Mouse (Mus musculus): Measurements from ENCODE around the gene Uhrf1. TPM values are rescaled to one million over a fixed set of nuclear protein-coding genes. Genes with fewer than 3 reads are reported as not detected.

Gene Uhrf1
- polyA plus RNA-seq, 1 experiment from 2014 or later, result 160 TPM

GRCm38 (mm10) chr17:56356921-56357885 is 54.1 kb downstream of the Uhrf1 start:
- Histone ChIP-seq H3K27me3 (no peaks in the 10 kb centered on the region), H3K4me2 (replicated peaks) (no peak overlapping the region), H3K9me3 (no peaks in the 10 kb centered on the region), H3K4me3 (no peak overlapping the region), H3K4me1 (no peaks in the 10 kb centered on the region), H3K27ac (no peak overlapping the region), H3K9ac (no peak overlapping the region), H3K36me3 (peaks cover 77% of the 10 kb centered on the region)
- WGBS, result 68% methylated on average over 9 of the region's 9 CpGs
- no peak for ATAC-seq (ENCODE audit: insufficient number of reproducible peaks, insufficient read depth, low FRiP score, low TSS enrichment)

- no peak for ATAC-seq (ENCODE audit: insufficient number of reproducible peaks, insufficient read depth, low FRiP score, low TSS enrichment)
- H3K4me1 ChIP-seq, result no peaks in the 10 kb centered on the region
- no peaks in the 10 kb centered on the region for H3K27me3 ChIP-seq
- H3K4me3 ChIP-seq, result no peak overlapping the region
- H3K9me3 ChIP-seq, result no peaks in the 10 kb centered on the region
- H3K36me3 ChIP-seq, result peaks cover 74% of the 10 kb centered on the region
- no peak overlapping the region for H3K4me2 ChIP-seq (replicated peaks)
- H3K9ac ChIP-seq, result no peak overlapping the region
- H3K27ac ChIP-seq, result no peak overlapping the region
- 78% methylated on average over 3 of the region's 3 CpGs for WGBS
Measured at GRCm38 (mm10) chr17:56359183-56359725, 56.1 kb downstream of the Uhrf1 start.

GRCm38 (mm10) chr17:56359864-56360263 is 56.7 kb downstream of the Uhrf1 start:
- ATAC-seq (ENCODE audit: insufficient number of reproducible peaks, insufficient read depth, low FRiP score, low TSS enrichment), result no peak
- no peak overlapping the region for H3K27ac ChIP-seq
- WGBS, result 94% methylated on average over 1 of the region's 1 CpGs
- no peak overlapping the region for H3K4me2 ChIP-seq (replicated peaks)
- peaks cover 68% of the 10 kb centered on the region for H3K36me3 ChIP-seq
- no peaks in the 10 kb centered on the region for H3K27me3 ChIP-seq
- no peak overlapping the region for H3K9ac ChIP-seq
- H3K9me3 ChIP-seq, result no peaks in the 10 kb centered on the region
- H3K4me1 ChIP-seq, result no peaks in the 10 kb centered on the region
- no peak overlapping the region for H3K4me3 ChIP-seq

DNA sequence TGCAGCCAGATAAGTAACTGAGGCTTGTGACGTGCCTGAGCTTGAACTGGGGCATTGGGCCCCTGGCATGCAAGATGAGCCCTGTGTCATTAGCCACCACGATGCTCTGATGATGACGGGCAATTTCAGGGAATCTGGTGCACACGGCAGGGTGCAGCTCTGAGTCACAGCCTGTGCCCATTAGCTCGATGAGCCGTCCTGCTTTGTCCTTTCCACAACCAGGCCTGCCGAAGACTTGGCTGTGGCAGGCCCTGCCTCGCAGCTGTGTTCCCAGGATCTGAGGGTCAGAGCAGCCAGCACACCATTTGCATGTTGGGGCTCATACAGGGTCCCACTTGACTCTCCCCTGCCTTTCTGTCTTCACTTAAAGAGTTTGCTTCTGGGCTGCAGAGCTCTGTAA is 57.3 kb downstream of the Uhrf1 start:
- H3K9me3 ChIP-seq, result no peaks in the 10 kb centered on the region
- no peaks in the 10 kb centered on the region for H3K27me3 ChIP-seq
- WGBS, result 71% methylated on average over 8 of the region's 8 CpGs
- no peaks in the 10 kb centered on the region for H3K4me1 ChIP-seq
- ATAC-seq (ENCODE audit: insufficient number of reproducible peaks, insufficient read depth, low FRiP score, low TSS enrichment), result 0 out of 2 replicates have a peak, but pooled peaks have one; percentile 17
- no peak overlapping the region for H3K4me3 ChIP-seq
- H3K36me3 ChIP-seq, result peaks cover 69% of the 10 kb centered on the region
- no peak overlapping the region for H3K27ac ChIP-seq
- no peak overlapping the region for H3K9ac ChIP-seq
- H3K4me2 ChIP-seq (replicated peaks), result no peak overlapping the region

DNA sequence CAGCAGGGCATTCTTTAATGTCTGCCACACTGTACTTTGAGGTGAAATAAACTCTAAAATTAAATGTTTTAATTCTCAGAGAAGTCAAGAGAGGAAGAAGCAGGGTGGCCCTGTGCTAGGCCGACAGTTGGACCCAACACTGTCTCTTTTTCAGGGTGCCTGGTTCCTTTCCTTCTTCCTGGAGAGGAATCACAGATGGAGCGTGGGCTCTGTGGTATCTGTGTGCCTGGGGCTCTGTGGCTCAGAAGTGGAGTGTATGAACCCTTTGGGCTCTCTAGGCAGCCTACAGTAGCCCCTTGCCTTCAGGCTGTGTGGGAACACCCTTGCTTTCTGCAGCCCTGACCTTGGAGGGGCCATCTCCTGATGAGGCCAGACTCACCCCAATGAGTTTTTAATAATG is 58.4 kb downstream of the Uhrf1 start:
- peaks cover 63% of the 10 kb centered on the region for H3K36me3 ChIP-seq
- no peak for ATAC-seq (ENCODE audit: insufficient number of reproducible peaks, insufficient read depth, low FRiP score, low TSS enrichment)
- WGBS, result 84% methylated on average over 2 of the region's 2 CpGs
- H3K27me3 ChIP-seq, result no peaks in the 10 kb centered on the region
- no peak overlapping the region for H3K4me3 ChIP-seq
- H3K4me2 ChIP-seq (replicated peaks), result no peak overlapping the region
- no peak overlapping the region for H3K9ac ChIP-seq
- no peak overlapping the region for H3K27ac ChIP-seq
- H3K4me1 ChIP-seq, result no peaks in the 10 kb centered on the region
- H3K9me3 ChIP-seq, result no peaks in the 10 kb centered on the region

- H3K9me3 ChIP-seq, result no peaks in the 10 kb centered on the region
- H3K4me3 ChIP-seq, result no peak overlapping the region
- 82% methylated on average over 7 of the region's 7 CpGs for WGBS
- ATAC-seq (ENCODE audit: insufficient number of reproducible peaks, insufficient read depth, low FRiP score, low TSS enrichment), result no peak
- H3K4me2 ChIP-seq (replicated peaks), result no peak overlapping the region
- H3K27ac ChIP-seq, result peak overlapping the region; percentile 26; the same call in 1 of the 2 replicates
- H3K27me3 ChIP-seq, result no peaks in the 10 kb centered on the region
- H3K4me1 ChIP-seq, result no peaks in the 10 kb centered on the region
- H3K36me3 ChIP-seq, result peaks cover 73% of the 10 kb centered on the region
- no peak overlapping the region for H3K9ac ChIP-seq
Measured at GRCm38 (mm10) chr17:56365791-56366673, 62.9 kb downstream of the Uhrf1 start.

- H3K36me3 ChIP-seq, result peaks cover 76% of the 10 kb centered on the region
- no peak overlapping the region for H3K9ac ChIP-seq
- 93% methylated on average over 6 of the region's 6 CpGs for WGBS
- H3K4me3 ChIP-seq, result no peak overlapping the region
- H3K4me1 ChIP-seq, result no peaks in the 10 kb centered on the region
- no peaks in the 10 kb centered on the region for H3K27me3 ChIP-seq
- H3K4me2 ChIP-seq (replicated peaks), result no peak overlapping the region
- no peaks in the 10 kb centered on the region for H3K9me3 ChIP-seq
- no peak for ATAC-seq (ENCODE audit: insufficient number of reproducible peaks, insufficient read depth, low FRiP score, low TSS enrichment)
- no peak overlapping the region for H3K27ac ChIP-seq
Measured at GRCm38 (mm10) chr17:56368291-56368790, 65.2 kb downstream of the Uhrf1 start.

DNA sequence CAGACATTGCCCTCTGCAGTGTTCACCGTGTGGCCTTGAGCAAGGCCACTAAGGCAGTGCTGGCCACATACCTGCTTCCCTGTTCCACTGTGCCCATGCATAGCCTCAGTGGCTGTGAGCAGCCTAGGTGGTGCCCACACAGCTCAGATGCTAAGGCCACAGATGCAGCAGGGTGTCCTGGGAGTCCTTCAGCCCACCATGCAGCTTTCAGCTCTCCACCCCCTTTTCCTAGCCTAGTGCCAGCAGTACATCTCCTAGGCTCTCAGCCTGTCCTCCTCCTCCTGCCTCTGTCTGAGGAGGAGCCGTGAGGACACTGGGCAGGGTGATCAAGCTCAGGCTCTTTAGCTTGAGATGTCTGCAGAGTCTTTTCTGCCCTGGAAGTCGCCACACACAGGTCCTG is 67.0 kb downstream of the Uhrf1 start:
- no peak overlapping the region for H3K27ac ChIP-seq
- H3K4me2 ChIP-seq (replicated peaks), result no peak overlapping the region
- no peak for ATAC-seq (ENCODE audit: insufficient number of reproducible peaks, insufficient read depth, low FRiP score, low TSS enrichment)
- no peak overlapping the region for H3K9ac ChIP-seq
- no peaks in the 10 kb centered on the region for H3K9me3 ChIP-seq
- peaks cover 82% of the 10 kb centered on the region for H3K36me3 ChIP-seq
- no peaks in the 10 kb centered on the region for H3K27me3 ChIP-seq
- H3K4me3 ChIP-seq, result no peak overlapping the region
- 94% methylated on average over 3 of the region's 3 CpGs for WGBS
- no peaks in the 10 kb centered on the region for H3K4me1 ChIP-seq

GRCm38 (mm10) chr17:56371029-56371660 is 68.0 kb downstream of the Uhrf1 start:
- H3K27ac ChIP-seq, result no peak overlapping the region
- H3K4me2 ChIP-seq (replicated peaks), result no peak overlapping the region
- no peaks in the 10 kb centered on the region for H3K27me3 ChIP-seq
- WGBS, result 86% methylated on average over 15 of the region's 15 CpGs
- ATAC-seq (ENCODE audit: insufficient number of reproducible peaks, insufficient read depth, low FRiP score, low TSS enrichment), result no peak
- H3K4me3 ChIP-seq, result no peak overlapping the region
- H3K9me3 ChIP-seq, result no peaks in the 10 kb centered on the region
- peaks cover 84% of the 10 kb centered on the region for H3K36me3 ChIP-seq
- H3K9ac ChIP-seq, result no peak overlapping the region
- no peaks in the 10 kb centered on the region for H3K4me1 ChIP-seq

DNA sequence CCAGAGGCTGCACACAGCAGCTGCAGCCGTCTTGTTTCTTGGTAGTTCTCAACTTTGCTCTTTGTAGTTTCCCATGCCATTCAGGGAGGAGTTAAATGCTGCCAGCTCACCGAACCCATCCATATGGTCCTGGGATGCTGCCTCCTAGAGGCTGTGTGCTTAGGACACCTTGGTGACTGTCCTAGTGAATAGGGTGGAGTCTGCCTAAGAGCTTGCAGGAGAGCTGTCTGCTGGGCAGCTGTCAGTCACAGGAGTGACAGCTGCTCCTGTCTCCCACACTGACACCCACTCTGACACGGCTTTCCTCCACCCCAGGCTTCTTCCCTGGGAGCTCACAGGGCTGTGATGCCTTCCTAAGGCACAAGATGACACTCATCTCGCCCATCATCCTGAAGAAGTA is 69.0 kb downstream of the Uhrf1 start:
- H3K27me3 ChIP-seq, result no peaks in the 10 kb centered on the region
- H3K4me2 ChIP-seq (replicated peaks), result no peak overlapping the region
- peaks cover 89% of the 10 kb centered on the region for H3K36me3 ChIP-seq
- no peak overlapping the region for H3K4me3 ChIP-seq
- H3K9ac ChIP-seq, result no peak overlapping the region
- H3K9me3 ChIP-seq, result no peaks in the 10 kb centered on the region
- no peaks in the 10 kb centered on the region for H3K4me1 ChIP-seq
- WGBS, result 80% methylated on average over 4 of the region's 4 CpGs
- no peak overlapping the region for H3K27ac ChIP-seq
- no peak for ATAC-seq (ENCODE audit: insufficient number of reproducible peaks, insufficient read depth, low FRiP score, low TSS enrichment)
